7 mouse cellular contexts compared by ENCODE assay signal in the genomic region with DNA sequence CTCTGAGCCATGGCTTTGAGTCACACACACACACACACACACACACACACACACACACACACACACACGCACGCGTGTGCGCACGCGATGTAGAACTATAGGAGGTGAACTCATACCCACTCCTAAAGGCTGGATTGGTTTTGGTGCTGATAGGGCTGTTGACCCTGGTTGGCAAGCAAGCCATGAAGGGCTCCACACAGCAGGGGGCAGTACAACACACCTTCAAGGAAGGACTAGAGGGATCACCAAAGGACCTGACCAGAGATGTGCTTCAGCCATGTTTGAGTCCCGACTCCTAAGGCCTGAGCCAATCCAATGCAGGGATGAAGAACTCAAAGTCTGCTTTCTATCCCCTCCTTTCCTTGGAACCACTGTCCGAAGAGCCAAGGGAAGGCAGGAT. TPM values are rescaled to one million over a fixed set of nuclear protein-coding genes. Genes with fewer than 3 reads are reported as not detected.
DNase-seq lines count a peak whose midpoint lies in the region; ATAC-seq and TF ChIP-seq lines count a peak whose summit lies in the region.

No protein-coding gene starts in this region.

- H3K27me3 ChIP-seq in embryonic facial prominence, embryonic 11.5 days (ENCODE audit: control insufficient read depth, insufficient read depth, low read length): no peaks in the 10 kb centered on the region
- no peaks in the 10 kb centered on the region for H3K27me3 ChIP-seq in limb, embryonic 13.5 days

- intact Hi-C loops in left cerebral cortex, adult 2 months (cut with DNase I): no loop called here

- H3K36me3 ChIP-seq in embryonic facial prominence, embryonic 11.5 days (replicated peaks; ENCODE audit: control insufficient read depth, insufficient read depth, low read depth, low read length): no peaks in the 10 kb centered on the region
- H3K36me3 ChIP-seq in limb, embryonic 13.5 days: peaks cover 24% of the 10 kb centered on the region

- H3K4me3 ChIP-seq in left cerebral cortex, adult 2 months: no peak overlapping the region
- no peak overlapping the region for H3K4me3 ChIP-seq in embryonic facial prominence, embryonic 11.5 days (ENCODE audit: low read depth, low read length)
- no peak overlapping the region for H3K4me3 ChIP-seq in limb, embryonic 13.5 days

- TF ChIP-seq CTCF in left cerebral cortex, adult 2 months (IDR thresholded peaks at IDR 0.05): peak; percentile 35

- no peak for DNase-seq in left cerebral cortex, adult 2 months (ENCODE audit: extremely low spot score in 1 of 2, low spot score in 2 of 2)
- no peak for DNase-seq in left cerebral cortex, adult 11 months (ENCODE audit: low spot score)
- DNase-seq in embryonic facial prominence, embryonic 11.5 days (ENCODE audit: low spot score): no peak
- peak; percentile 41 to 60 for DNase-seq in spleen, postnatal 14 days (ENCODE audit: low spot score in 2 of 2)
- DNase-seq in right cerebral cortex, postnatal 36 days (ENCODE audit: low spot score in 2 of 2): no peak
- no peak for DNase-seq in right cerebral cortex, postnatal 14 days

- ATAC-seq in embryonic facial prominence, embryonic 11.5 days (replicated peaks; ENCODE audit: insufficient number of reproducible peaks, low FRiP score, low TSS enrichment, low read depth): no peak
- no peak for ATAC-seq in limb, embryonic 13.5 days (ENCODE audit: low FRiP score, low read depth)

- 95% methylated on average over 8 of the region's 8 CpGs for WGBS in embryonic facial prominence, embryonic 11.5 days
- WGBS in limb, embryonic 13.5 days: 95% methylated on average over 8 of the region's 8 CpGs

- no peak overlapping the region for H3K4me2 ChIP-seq in embryonic facial prominence, embryonic 11.5 days (ENCODE audit: low read depth, low read length)
- no peak overlapping the region for H3K4me2 ChIP-seq in limb, embryonic 13.5 days (replicated peaks)

- peak overlapping the region; percentile 7 for H3K27ac ChIP-seq in left cerebral cortex, adult 2 months
- H3K27ac ChIP-seq in embryonic facial prominence, embryonic 11.5 days (replicated peaks; ENCODE audit: low read depth, low read length): peak overlapping the region; percentile 11; the same call in 1 of the 2 replicates
- H3K27ac ChIP-seq in limb, embryonic 13.5 days: peak overlapping the region; percentile 97

- H3K9ac ChIP-seq in embryonic facial prominence, embryonic 11.5 days (replicated peaks; ENCODE audit: low read length): no peak overlapping the region
- H3K9ac ChIP-seq in limb, embryonic 13.5 days: no peak overlapping the region

- no peaks in the 10 kb centered on the region for H3K9me3 ChIP-seq in embryonic facial prominence, embryonic 11.5 days (replicated peaks; ENCODE audit: control insufficient read depth, low read length)
- H3K9me3 ChIP-seq in limb, embryonic 13.5 days: no peaks in the 10 kb centered on the region

- H3K4me1 ChIP-seq in embryonic facial prominence, embryonic 11.5 days (ENCODE audit: control insufficient read depth, insufficient read depth, low read length): peaks cover 12% of the 10 kb centered on the region
- peaks cover 43% of the 10 kb centered on the region for H3K4me1 ChIP-seq in limb, embryonic 13.5 days

RNA-seq across cellular contexts. Expression of gene Zfp36l1, which starts 16.7 kb away (rescaled TPM):
- 10 to 100 TPM; 32.7 to 39.2 TPM for total RNA-seq in left cerebral cortex, adult 2 months (2021)
- 154 and 160 TPM in 2 replicates for polyA plus RNA-seq in embryonic facial prominence, embryonic 11.5 days (2014; fragmentation: Nextera tagmentation; extraction: Ambion mirVana)
- 134 and 146 TPM in 2 replicates for polyA plus RNA-seq in limb, embryonic 13.5 days (2015; fragmentation: Nextera tagmentation; extraction: Ambion mirVana)

Comparison
In these comparisons a context has a peak if more than half of its experiments do, and no peak if none do; other contexts are left out.
1. DNase-seq: peak in spleen, postnatal 14 days (2 of 2); none in left cerebral cortex, adult 2 months (0 of 2), left cerebral cortex, adult 11 months (single experiment), embryonic facial prominence, embryonic 11.5 days (single experiment), right cerebral cortex, postnatal 36 days (0 of 2) and right cerebral cortex, postnatal 14 days (single experiment).
2. H3K27ac ChIP-seq: peak in every context shown above with its lines; median percentile 97 in limb, embryonic 13.5 days; 11 in embryonic facial prominence, embryonic 11.5 days; 7 in left cerebral cortex, adult 2 months.